Mouse (Mus musculus) erythroblast, embryonic 14.5 days (primary cell): ENCODE data around the gene Fgfr2.

ENCODE experiments used
- GATA1 ChIP-seq: IDR thresholded peaks from 2 replicates; pipeline ENCODE4 v1.6.1; 2012; ENCODE audit warnings: low read length, inconsistent platforms, mixed read lengths
- TAL1 ChIP-seq: IDR thresholded peaks from 3 replicates; pipeline ENCODE4 v1.6.1; 2012; ENCODE audit warnings: low read length, inconsistent platforms, mixed read lengths

DNA sequence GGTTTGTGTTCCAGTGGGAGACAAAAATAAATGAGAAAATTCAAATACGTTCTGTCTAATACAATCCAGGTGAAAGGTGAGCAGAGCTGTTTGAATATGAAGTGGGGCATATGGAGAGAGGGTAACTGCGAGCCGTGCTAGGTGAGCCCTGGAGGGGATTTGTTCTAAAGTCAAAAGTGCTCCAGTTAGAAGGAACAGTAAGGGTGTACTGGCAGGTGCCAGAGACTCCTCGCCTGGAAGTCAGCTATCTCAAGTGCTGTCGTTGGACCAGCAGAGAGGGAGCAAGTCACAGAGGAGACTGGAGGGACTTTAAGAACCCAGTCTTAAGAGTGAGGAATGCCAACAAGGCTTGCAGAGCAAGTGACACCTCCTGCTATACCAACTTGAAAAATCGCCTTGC, 1240.3 kb downstream of the Fgfr2 start:
- TF ChIP-seq GATA1 (no peak), TAL1 (no peak)
